Mouse (Mus musculus) natural killer cell, adult 2 months (primary cell): ENCODE measurements at regions not wholly inside any gene's neighbourhood (a gene's known extent, or its start where the extent isn't known, plus 50 kb on each side); places are given as distances from the start of the nearest gene placed in this dataset.

Source experiments
- DNase-seq, 2 experiments: peaks; one replicate each; pipeline ENCODE4 v3.0.0; 2022; ENCODE audit warnings: low spot score in 2 of 2

- no peak for DNase-seq
Measured at GRCm38 (mm10) chr10:8945195-8945751, 59.4 kb upstream of the Sash1 start.

GRCm38 (mm10) chr10:8944586-8944985, 58.7 kb upstream of the Sash1 start:
- DNase-seq = no peak

- DNase-seq = no peak
Measured at GRCm38 (mm10) chr10:8943698-8944097, 57.8 kb upstream of the Sash1 start.

GRCm38 (mm10) chr10:8942967-8943471, 57.1 kb upstream of the Sash1 start:
- no peak for DNase-seq

- DNase-seq = no peak
Measured at GRCm38 (mm10) chr10:8936369-8936768, 50.5 kb upstream of the Sash1 start.
